Mouse (Mus musculus): ENCODE measurements around the gene Brk1. TPM values are rescaled to one million over a fixed set of nuclear protein-coding genes. Genes with fewer than 3 reads are reported as not detected.

Brk1 gene
- polyA plus RNA-seq, 1 experiment from 2014 or later, result 200 TPM

DNA sequence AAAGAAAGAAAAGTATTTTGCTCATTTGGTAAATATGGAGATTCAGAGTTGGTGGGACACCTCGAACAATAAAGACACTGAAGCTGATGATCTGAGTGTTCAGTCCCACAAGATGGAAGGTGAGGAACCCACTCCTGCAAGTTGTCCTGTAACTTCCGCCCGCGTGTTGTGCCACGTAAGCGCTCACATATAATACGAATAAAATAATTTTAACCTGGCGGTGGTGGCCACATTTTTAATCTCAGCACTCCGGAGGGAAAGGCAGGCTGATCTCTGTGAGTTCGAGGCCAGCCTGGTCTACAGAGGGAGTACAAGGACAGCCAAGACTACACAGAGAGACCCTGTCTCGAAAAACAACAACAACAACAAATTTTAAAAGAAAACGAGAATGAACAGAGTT lies 579 bp upstream of the Brk1 start:
- Histone ChIP-seq H3K4me3 (peak overlapping the region; percentile 94), H3K36me3 (replicated peaks) (peaks cover 30% of the 10 kb centered on the region), H3K4me1 (peaks cover 27% of the 10 kb centered on the region), H3K27ac (peak overlapping the region; percentile 94), H3K9me3 (no peaks in the 10 kb centered on the region), H3K27me3 (ENCODE audit: poor library complexity, severe bottlenecking) (no peaks in the 10 kb centered on the region)
- 53% methylated on average over 12 of the region's 12 CpGs for WGBS
- DNase-seq (ENCODE audit: extremely low spot score, low spot score), result no peak

DNA sequence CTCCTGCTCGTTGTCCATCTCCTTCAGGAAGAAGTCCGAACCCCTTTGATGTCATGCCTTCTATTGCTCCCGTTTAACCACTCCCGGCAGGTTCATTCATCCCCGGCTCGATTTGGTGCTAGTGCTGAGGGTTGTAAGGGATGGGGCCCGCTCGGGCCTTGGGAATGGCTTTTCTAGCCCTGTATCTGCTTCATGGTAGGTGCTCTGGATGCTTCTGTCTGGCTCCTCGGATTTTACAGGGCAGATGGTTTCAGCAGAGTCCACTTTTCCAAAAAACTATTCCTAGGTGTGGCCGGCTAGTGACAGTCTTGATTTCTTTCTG lies 613 bp downstream of the Brk1 start:
- DNase-seq (ENCODE audit: extremely low spot score, low spot score), result no peak
- peaks cover 42% of the 10 kb centered on the region for H3K36me3 ChIP-seq (replicated peaks)
- 7% methylated on average over 10 of the region's 10 CpGs for WGBS
- H3K4me3 ChIP-seq, result peak overlapping the region; percentile 94
- H3K9me3 ChIP-seq, result no peaks in the 10 kb centered on the region
- peak overlapping the region; percentile 94 for H3K27ac ChIP-seq
- no peaks in the 10 kb centered on the region for H3K27me3 ChIP-seq (ENCODE audit: poor library complexity, severe bottlenecking)
- H3K4me1 ChIP-seq, result peaks cover 25% of the 10 kb centered on the region

DNA sequence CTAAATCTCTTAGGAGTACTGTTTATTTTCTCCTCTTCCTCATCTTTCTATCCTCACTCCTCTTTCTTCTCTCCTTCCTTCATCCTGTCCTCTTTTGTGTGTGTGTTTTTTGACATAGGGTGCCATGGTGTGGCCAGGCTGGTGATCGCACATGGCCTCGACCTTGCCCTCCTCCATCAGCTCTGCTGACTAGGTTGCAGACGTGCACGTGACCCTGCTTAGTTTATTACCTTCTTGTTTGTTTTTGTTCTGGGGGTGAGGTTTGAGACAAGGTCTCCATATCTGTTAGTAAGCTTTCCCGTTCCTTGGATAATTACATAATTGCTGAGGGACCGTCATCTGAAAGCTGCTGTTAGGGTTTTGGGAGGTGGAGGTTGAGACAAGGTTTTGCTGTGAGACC lies 4.3 kb downstream of the Brk1 start:
- H3K9me3 ChIP-seq, result no peaks in the 10 kb centered on the region
- H3K36me3 ChIP-seq (replicated peaks), result peaks cover 79% of the 10 kb centered on the region
- H3K4me3 ChIP-seq, result no peak overlapping the region
- WGBS, result 91% methylated on average over 6 of the region's 6 CpGs
- no peak overlapping the region for H3K27ac ChIP-seq
- no peaks in the 10 kb centered on the region for H3K27me3 ChIP-seq (ENCODE audit: poor library complexity, severe bottlenecking)
- DNase-seq (ENCODE audit: extremely low spot score, low spot score), result no peak
- peaks cover 17% of the 10 kb centered on the region for H3K4me1 ChIP-seq

DNA sequence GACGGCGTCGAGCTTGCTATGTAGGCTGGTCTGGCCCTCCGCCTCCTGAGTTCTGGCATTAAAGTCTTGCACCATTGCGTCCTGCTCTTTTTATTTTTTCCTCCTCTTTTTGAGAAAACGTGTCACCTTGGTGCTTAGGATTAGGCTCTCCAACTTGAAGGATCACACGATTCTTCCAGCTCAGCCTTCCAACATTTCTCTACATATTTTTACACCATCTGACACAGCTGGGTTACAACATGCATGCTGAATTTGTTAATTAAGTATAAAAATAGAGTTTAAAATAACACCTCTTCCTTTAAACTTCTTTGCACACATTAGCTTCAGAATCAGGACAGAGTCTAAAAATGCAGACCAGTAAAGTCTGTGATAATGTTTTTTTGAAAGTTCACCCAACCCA lies 4.7 kb downstream of the Brk1 start:
- WGBS, result 96% methylated on average over 7 of the region's 7 CpGs
- Histone ChIP-seq H3K36me3 (replicated peaks) (peaks cover 83% of the 10 kb centered on the region), H3K27me3 (ENCODE audit: poor library complexity, severe bottlenecking) (no peaks in the 10 kb centered on the region)

DNA sequence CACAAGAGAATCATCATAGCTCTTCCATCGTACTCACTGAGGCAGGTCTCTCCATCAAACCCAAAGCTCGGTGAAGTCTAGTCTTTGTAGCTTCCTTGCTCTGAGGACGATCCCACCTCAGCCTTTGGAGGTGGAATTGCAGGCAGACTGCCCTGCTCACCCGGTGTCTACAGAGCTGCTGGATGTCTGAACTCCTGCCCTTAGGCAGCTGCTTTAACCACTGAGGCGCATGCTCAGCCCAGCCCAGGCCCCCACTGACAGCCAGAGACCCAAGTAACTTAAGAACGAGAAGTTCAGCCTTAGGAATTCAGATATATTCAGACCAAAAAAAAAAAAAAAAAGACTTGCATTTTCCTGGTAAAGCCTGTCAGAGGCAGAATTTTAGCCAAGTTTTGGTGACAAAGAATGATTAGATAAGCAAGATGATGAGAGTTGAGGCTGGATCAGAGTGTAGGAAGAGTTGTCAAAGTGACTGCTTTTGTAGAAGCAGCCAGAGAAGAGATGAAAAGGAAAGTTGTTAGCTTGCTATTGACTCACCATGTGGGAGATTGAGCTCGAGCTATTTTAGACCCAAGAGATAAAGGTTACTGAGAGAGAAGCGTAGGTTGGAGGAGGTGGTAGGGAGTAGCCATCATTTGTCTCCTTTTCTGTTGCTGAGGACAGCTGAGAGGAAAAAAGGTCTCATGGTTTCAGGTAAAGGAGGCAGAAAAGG lies 7.8 kb downstream of the Brk1 start:
- H3K36me3 ChIP-seq (replicated peaks), result peaks cover 100% of the 10 kb centered on the region
- no peaks in the 10 kb centered on the region for H3K27me3 ChIP-seq (ENCODE audit: poor library complexity, severe bottlenecking)
- no peak overlapping the region for H3K4me3 ChIP-seq
- no peak overlapping the region for H3K27ac ChIP-seq
- H3K4me1 ChIP-seq, result no peaks in the 10 kb centered on the region
- H3K9me3 ChIP-seq, result peaks cover 4% of the 10 kb centered on the region; the same call in 1 of the 2 replicates
- DNase-seq (ENCODE audit: extremely low spot score, low spot score), result no peak
- 94% methylated on average over 8 of the region's 8 CpGs for WGBS

More for the DNA sequence above, 4.7 kb downstream of the Brk1 start:
- Histone ChIP-seq H3K27ac (no peak overlapping the region), H3K4me3 (no peak overlapping the region), H3K9me3 (no peaks in the 10 kb centered on the region), H3K4me1 (peaks cover 17% of the 10 kb centered on the region)
- DNase-seq (ENCODE audit: extremely low spot score, low spot score), result no peak

DNA sequence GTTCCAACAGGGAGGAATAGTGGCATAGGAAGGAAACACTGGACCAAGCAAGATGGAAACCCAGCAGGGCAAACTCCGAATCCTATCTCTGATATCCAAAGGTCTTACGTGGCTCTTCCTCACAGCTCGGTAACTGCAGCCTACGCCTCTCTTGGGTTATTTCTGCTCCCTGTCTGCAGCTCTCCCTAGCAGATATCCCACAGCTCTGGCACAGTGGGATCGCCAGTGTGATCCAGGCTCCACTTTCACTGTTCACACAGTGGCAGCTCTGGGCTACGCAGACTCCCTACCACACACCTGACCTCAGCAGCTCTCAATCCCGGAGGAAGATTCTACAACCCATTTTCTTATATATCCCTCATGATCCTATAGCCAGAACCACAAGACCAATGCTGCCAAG lies 9.6 kb downstream of the Brk1 start:
- peaks cover 96% of the 10 kb centered on the region for H3K36me3 ChIP-seq (replicated peaks)
- H3K27ac ChIP-seq, result no peak overlapping the region
- peaks cover 4% of the 10 kb centered on the region; the same call in 1 of the 2 replicates for H3K9me3 ChIP-seq
- 97% methylated on average over 7 of the region's 7 CpGs for WGBS
- H3K27me3 ChIP-seq (ENCODE audit: poor library complexity, severe bottlenecking), result no peaks in the 10 kb centered on the region
- DNase-seq (ENCODE audit: extremely low spot score, low spot score), result no peak
- no peaks in the 10 kb centered on the region for H3K4me1 ChIP-seq
- H3K4me3 ChIP-seq, result no peak overlapping the region

DNA sequence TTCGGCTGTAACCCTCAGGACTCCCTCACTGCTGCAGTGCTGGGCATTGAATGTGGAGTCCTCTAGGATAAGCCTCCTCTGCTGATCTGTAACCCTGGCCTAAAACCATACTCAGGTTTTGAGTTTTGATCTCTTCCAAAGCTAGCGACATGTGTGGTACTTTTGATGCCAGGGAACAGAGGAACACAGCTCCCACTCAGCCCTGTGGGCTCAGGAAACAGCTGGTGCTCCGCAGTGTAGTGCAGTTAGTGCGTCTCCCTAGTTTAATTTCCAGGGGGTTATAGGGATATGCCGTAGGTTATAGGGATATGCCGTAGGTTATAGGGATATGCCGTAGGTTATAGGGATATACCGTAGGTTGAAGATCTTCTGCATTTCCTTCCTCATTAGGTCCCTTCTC lies 10.4 kb downstream of the Brk1 start:
- no peaks in the 10 kb centered on the region for H3K4me1 ChIP-seq
- WGBS, result 95% methylated on average over 8 of the region's 8 CpGs
- H3K9me3 ChIP-seq, result peaks cover 4% of the 10 kb centered on the region; the same call in 1 of the 2 replicates
- no peaks in the 10 kb centered on the region for H3K27me3 ChIP-seq (ENCODE audit: poor library complexity, severe bottlenecking)
- H3K27ac ChIP-seq, result no peak overlapping the region
- DNase-seq (ENCODE audit: extremely low spot score, low spot score), result no peak
- H3K4me3 ChIP-seq, result no peak overlapping the region
- H3K36me3 ChIP-seq (replicated peaks), result peaks cover 88% of the 10 kb centered on the region

DNA sequence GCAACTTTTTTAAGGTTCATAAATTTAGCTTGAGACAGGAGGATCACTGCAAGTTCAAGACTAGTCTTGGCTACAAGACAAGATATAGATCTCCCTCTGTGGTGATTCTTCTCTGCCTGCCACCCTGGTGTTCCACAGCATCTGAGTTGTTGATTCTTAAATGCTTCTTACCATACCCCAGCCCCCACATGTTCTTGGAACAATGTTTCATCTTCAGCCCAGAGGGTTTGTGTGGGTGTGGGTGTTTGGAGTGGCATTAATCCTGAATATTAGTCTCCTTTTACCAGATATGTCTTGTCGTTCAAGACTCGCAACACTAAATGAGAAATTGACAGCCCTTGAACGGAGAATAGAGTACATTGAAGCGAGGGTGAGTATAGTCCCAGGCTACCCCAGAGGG lies 10.9 kb downstream of the Brk1 start:
- 95% methylated on average over 4 of the region's 4 CpGs for WGBS
- H3K4me3 ChIP-seq, result no peak overlapping the region
- H3K4me1 ChIP-seq, result no peaks in the 10 kb centered on the region
- H3K9me3 ChIP-seq, result peaks cover 4% of the 10 kb centered on the region; the same call in 1 of the 2 replicates
- no peak for DNase-seq (ENCODE audit: extremely low spot score, low spot score)
- H3K36me3 ChIP-seq (replicated peaks), result peaks cover 83% of the 10 kb centered on the region
- no peaks in the 10 kb centered on the region for H3K27me3 ChIP-seq (ENCODE audit: poor library complexity, severe bottlenecking)
- no peak overlapping the region for H3K27ac ChIP-seq

DNA sequence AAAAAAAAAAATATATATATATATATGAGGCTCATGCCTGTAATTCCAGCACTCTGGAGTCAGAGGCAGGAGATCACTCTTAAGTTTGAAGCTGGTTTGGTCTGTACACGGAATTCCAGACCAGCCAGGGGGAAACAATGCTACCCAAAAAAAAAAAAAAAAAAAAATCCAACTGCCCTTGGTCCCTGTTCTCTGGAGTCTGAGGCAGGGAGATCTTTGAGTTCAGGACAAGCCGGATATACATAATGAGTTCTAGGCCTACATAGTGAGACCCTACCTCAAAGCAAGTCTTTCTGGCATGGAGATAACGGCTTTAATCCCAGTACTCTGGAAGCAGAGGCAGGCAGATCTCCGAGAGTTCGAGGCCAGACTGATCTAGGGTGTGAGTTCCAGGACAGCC lies 18.8 kb downstream of the Brk1 start:
- 68% methylated on average over 5 of the region's 5 CpGs for WGBS
- Histone ChIP-seq H3K4me3 (peak overlapping the region; percentile 79), H3K9me3 (no peaks in the 10 kb centered on the region; the same call in 1 of the 2 replicates), H3K4me1 (peaks cover 22% of the 10 kb centered on the region), H3K27ac (peak overlapping the region; percentile 94; the same call in 1 of the 2 replicates), H3K36me3 (replicated peaks) (peaks cover 31% of the 10 kb centered on the region), H3K27me3 (ENCODE audit: poor library complexity, severe bottlenecking) (no peaks in the 10 kb centered on the region)
- DNase-seq (ENCODE audit: extremely low spot score, low spot score), result no peak

DNA sequence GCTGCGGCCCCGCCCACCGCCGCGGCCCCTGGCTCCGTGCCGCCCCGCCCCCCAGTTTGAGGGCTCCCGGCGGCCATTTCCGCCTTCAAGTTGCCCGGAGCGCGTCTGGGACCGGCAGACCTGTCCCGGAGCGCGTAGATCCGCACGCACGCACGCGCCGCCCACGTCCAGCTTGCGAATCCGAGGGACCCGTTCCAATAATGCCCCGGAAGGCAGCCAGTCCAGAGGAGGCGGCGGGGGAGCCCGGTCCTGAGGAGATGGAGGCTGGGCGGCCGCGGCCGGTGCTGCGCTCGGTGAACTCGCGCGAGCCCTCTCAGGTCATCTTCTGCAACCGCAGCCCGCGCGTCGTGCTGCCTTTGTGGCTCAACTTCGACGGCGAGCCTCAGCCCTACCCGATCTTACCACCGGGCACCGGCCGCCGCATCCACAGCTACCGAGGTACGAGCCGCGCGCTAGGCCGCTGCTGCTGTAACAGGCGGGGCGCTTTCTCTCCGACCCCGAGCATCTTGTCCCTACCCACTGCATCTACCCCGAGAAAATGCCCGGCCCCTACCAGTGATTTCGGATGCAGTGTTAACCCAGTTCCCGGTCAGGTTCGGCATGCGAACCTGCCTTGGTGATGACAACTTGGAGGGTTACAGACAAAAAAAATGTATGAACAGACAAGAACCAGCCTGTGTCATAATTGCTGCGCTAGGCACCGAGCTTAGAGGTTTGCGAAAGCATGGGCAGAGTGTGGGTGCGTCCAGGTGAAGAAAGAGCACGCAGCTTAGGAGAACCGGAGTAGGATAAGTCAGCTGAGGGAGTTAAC lies 19.6 kb downstream of the Brk1 start, which contains the start of gene Vhl:
Gene Vhl, plus strand, starts transcription at position 19 of the 811 bp plus-strand sequence.
- 1% methylated on average over 76 of the region's 76 CpGs for WGBS
- Histone ChIP-seq H3K27ac (peak within 1 kb of the TSS; percentile 94), H3K36me3 (replicated peaks) (peaks cover 33% of the 10 kb centered on the region), H3K4me3 (peak within 1 kb of the TSS; percentile 79), H3K4me1 (peaks cover 22% of the 10 kb centered on the region), H3K27me3 (ENCODE audit: poor library complexity, severe bottlenecking) (no peaks in the 10 kb centered on the region), H3K9me3 (no peaks in the 10 kb centered on the region; the same call in 1 of the 2 replicates)
- DNase-seq (ENCODE audit: extremely low spot score, low spot score), result peak; percentile 83

DNA sequence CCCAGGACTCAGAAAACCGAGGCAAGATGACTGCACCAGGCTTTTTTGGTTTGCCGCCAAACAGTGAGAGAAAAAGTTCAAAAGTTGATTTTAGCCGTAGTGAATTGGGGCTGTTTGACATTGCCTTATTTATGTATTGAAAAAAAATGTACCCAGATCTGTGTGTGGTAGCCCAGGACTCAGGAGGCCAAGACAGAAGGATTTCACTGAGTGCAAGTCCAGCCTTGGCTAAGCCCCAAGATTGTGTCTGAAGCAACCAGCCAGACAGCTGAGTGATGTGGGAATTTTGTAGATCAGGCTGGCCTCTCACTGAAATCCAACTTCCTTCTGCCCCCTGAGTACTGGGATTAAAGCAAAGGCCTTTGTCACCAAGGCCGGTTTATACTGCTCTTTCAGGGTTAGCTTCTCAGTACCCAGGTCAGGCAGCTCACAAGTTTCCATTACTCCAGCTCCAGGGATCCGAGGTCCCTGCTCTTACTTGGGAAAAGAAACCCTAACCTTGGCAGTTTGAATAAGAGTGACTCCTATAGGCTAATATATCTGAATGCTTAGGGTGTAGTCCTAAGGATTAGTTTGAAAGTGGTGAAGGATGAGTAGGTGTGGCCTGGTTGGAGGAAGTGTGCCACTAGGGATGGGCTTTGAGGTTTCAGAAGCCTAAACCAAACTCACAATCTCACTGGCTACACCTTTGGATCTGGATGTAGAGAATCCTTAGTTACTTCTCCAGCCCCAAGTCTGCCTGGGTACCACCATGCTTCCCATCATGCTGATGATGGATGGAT lies 20.6 kb downstream of the Brk1 start:
- peaks cover 22% of the 10 kb centered on the region for H3K4me1 ChIP-seq
- peak overlapping the region; percentile 79 for H3K4me3 ChIP-seq
- no peak for DNase-seq (ENCODE audit: extremely low spot score, low spot score)
- H3K27me3 ChIP-seq (ENCODE audit: poor library complexity, severe bottlenecking), result no peaks in the 10 kb centered on the region
- no peaks in the 10 kb centered on the region; the same call in 1 of the 2 replicates for H3K9me3 ChIP-seq
- 61% methylated on average over 5 of the region's 5 CpGs for WGBS
- H3K27ac ChIP-seq, result peak overlapping the region; percentile 94; the same call in 1 of the 2 replicates
- peaks cover 44% of the 10 kb centered on the region for H3K36me3 ChIP-seq (replicated peaks)

DNA sequence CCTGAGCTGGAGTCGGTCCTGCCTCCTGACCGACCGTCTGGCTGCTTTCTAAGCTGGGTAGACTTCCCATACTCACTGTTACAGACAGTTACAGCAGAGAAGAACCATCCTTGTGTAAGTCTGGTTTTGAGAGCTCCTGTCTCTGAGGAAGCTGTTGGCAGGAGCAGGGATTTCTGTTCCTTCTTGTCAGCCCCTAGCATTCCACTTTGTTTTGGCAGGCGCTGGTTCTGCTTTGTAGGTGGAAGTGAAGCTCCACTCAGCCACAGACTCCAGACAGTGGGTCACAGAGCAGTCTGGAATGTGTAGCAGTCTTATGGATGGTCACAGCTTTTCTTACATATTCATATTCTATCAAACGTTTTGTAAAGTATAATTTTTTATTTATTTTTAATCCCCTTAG lies 25.8 kb downstream of the Brk1 start:
- DNase-seq (ENCODE audit: extremely low spot score, low spot score), result no peak
- Histone ChIP-seq H3K9me3 (no peaks in the 10 kb centered on the region; the same call in 1 of the 2 replicates), H3K4me3 (no peak overlapping the region), H3K36me3 (replicated peaks) (peaks cover 84% of the 10 kb centered on the region), H3K27ac (no peak overlapping the region), H3K4me1 (peaks cover 8% of the 10 kb centered on the region), H3K27me3 (ENCODE audit: poor library complexity, severe bottlenecking) (no peaks in the 10 kb centered on the region)
- WGBS, result 78% methylated on average over 5 of the region's 5 CpGs
